Mouse (Mus musculus) cerebral cortex, adult 2 months (tissue): ENCODE results near the gene Ly6g.

Experiments used
- WGBS: fragments of 180-500 bp; shearing (Covaris S2); methylation state at CpG from one replicate; pipeline ENCODE4 v1.1.7; 2018; 5-methylcytosine and 5-hydroxymethylcytosine counted together

Ly6g gene

GRCm38 (mm10) chr15:75154940-75155339 is at the start of gene Ly6g:
Gene Ly6g (plus strand): TSS chr15:75155240.
- WGBS = 98% methylated on average over 1 of the region's 1 CpGs

- 79% methylated on average over 2 of the region's 5 CpGs for WGBS
Observed at GRCm38 (mm10) chr15:75110424-75110823, 44.6 kb upstream of the Ly6g start.

GRCm38 (mm10) chr15:75111861-75112630 is 43.0 kb upstream of the Ly6g start, which contains the start of gene Ly6c2:
Gene Ly6c2 (minus strand): TSS chr15:75111970.
- 92% methylated on average over 1 of the region's 1 CpGs for WGBS

- WGBS = 85% methylated on average over 2 of the region's 2 CpGs
Observed at GRCm38 (mm10) chr15:75116525-75116924, 38.5 kb upstream of the Ly6g start.

GRCm38 (mm10) chr15:75117481-75117880 is 37.6 kb upstream of the Ly6g start:
- 78% methylated on average over 5 of the region's 5 CpGs for WGBS

GRCm38 (mm10) chr15:75118742-75119141 is 36.3 kb upstream of the Ly6g start:
- 21% methylated on average over 5 of the region's 7 CpGs for WGBS

- 26% methylated on average over 2 of the region's 2 CpGs for WGBS
Observed at GRCm38 (mm10) chr15:75120066-75120465, 35.0 kb upstream of the Ly6g start.

- 86% methylated on average over 2 of the region's 2 CpGs for WGBS
Observed at GRCm38 (mm10) chr15:75132346-75132745, 22.7 kb upstream of the Ly6g start.

- 79% methylated on average over 2 of the region's 2 CpGs for WGBS
Observed at GRCm38 (mm10) chr15:75135090-75135783, 19.8 kb upstream of the Ly6g start.

- 79% methylated on average over 3 of the region's 3 CpGs for WGBS
Observed at GRCm38 (mm10) chr15:75137739-75138138, 17.3 kb upstream of the Ly6g start.

- WGBS = 47% methylated on average over 6 of the region's 6 CpGs
Observed at GRCm38 (mm10) chr15:75141812-75142360, 13.2 kb upstream of the Ly6g start.

- WGBS = 70% methylated on average over 3 of the region's 3 CpGs
Observed at GRCm38 (mm10) chr15:75143735-75144134, 11.3 kb upstream of the Ly6g start.

GRCm38 (mm10) chr15:75157646-75158045 is 2.6 kb downstream of the Ly6g start:
- WGBS = 48% methylated on average over 1 of the region's 1 CpGs

GRCm38 (mm10) chr15:75175506-75175905 is 20.5 kb downstream of the Ly6g start:
- WGBS = 68% methylated on average over 1 of the region's 1 CpGs

- WGBS = 39% methylated on average over 2 of the region's 2 CpGs
Observed at GRCm38 (mm10) chr15:75186291-75186690, 31.3 kb downstream of the Ly6g start.

- 71% methylated on average over 2 of the region's 2 CpGs for WGBS
Observed at GRCm38 (mm10) chr15:75189116-75189515, 34.1 kb downstream of the Ly6g start.

GRCm38 (mm10) chr15:75190560-75190959 is 35.5 kb downstream of the Ly6g start:
- 6% methylated on average over 1 of the region's 3 CpGs for WGBS
